Mouse (Mus musculus) MEL (cell line): ENCODE results near the gene Ngly1.

Source experiments
- CTCF ChIP-seq, 3 experiments: IDR thresholded peaks in 2 of 3; conservative IDR thresholded peaks in 1 of 3; 2 replicates each; pipeline ENCODE4 v1.5.1; 2011 to 2012; ENCODE audit warnings: low read length in 3 of 3, low read depth in 2 of 3, mild to moderate bottlenecking in 2 of 3, improper control_type of control experiment in 1 of 3, inconsistent platforms in 1 of 3, mixed read lengths in 1 of 3, moderate library complexity in 1 of 3; ENCODE audit not compliant: control insufficient read depth in 1 of 3, insufficient read depth in 1 of 3, poor library complexity in 1 of 3, severe bottlenecking in 1 of 3
- E2F4 ChIP-seq: IDR thresholded peaks from 2 replicates; pipeline ENCODE4 v1.6.1; 2011; ENCODE audit warnings: low read depth, low read length, improper control_type of control experiment, borderline replicate concordance
- EP300 ChIP-seq, 2 experiments: IDR thresholded peaks; 2 replicates each; pipeline ENCODE4 v1.6.1; 2011; ENCODE audit warnings: improper control_type of control experiment in 2 of 2, low read length in 2 of 2, low read depth in 1 of 2, mild to moderate bottlenecking in 1 of 2
- ETS1 ChIP-seq: IDR thresholded peaks from 2 replicates; pipeline ENCODE4 v1.6.1; 2012; ENCODE audit warnings: low read depth, mild to moderate bottlenecking, inconsistent platforms, low read length, improper control_type of control experiment, moderate library complexity
- GATA1 ChIP-seq: IDR thresholded peaks from 2 replicates; pipeline ENCODE4 v1.6.1; 2011; ENCODE audit warnings: low read depth, low read length, improper control_type of control experiment
- HCFC1 ChIP-seq: IDR thresholded peaks from 2 replicates; pipeline ENCODE4 v1.6.1; 2012; ENCODE audit warnings: low read depth, mild to moderate bottlenecking, inconsistent platforms, low read length, improper control_type of control experiment, moderate library complexity
- KAT2A ChIP-seq: conservative IDR thresholded peaks from 2 replicates; pipeline ENCODE4 v1.6.1; 2012; ENCODE audit warnings: low read depth, low read length, improper control_type of control experiment, inconsistent platforms
- MAFK ChIP-seq: IDR thresholded peaks from 2 replicates; pipeline ENCODE4 v1.6.1; 2011; ENCODE audit warnings: low read depth, mild to moderate bottlenecking, low read length, improper control_type of control experiment, borderline replicate concordance
- MEF2A ChIP-seq: IDR thresholded peaks from 2 replicates; pipeline ENCODE4 v1.6.1; 2014; ENCODE audit warnings: low read depth, mild to moderate bottlenecking, inconsistent platforms, low read length, improper control_type of control experiment; ENCODE audit not compliant: poor library complexity, insufficient replicate concordance, severe bottlenecking; ENCODE audit errors: extremely low read depth
- POLR2AphosphoS2 ChIP-seq: IDR thresholded peaks from 2 replicates; pipeline ENCODE4 v1.6.1; 2011; ENCODE audit warnings: low read length, improper control_type of control experiment
- TAL1 ChIP-seq: IDR thresholded peaks from 2 replicates; pipeline ENCODE4 v1.6.1; 2012; ENCODE audit warnings: mild to moderate bottlenecking, inconsistent platforms, low read length, moderate library complexity, mixed read lengths
- ZC3H11A ChIP-seq: IDR thresholded peaks from 2 replicates; pipeline ENCODE4 v1.6.1; 2012; ENCODE audit warnings: low read depth, mild to moderate bottlenecking, inconsistent platforms, low read length, improper control_type of control experiment

DNA sequence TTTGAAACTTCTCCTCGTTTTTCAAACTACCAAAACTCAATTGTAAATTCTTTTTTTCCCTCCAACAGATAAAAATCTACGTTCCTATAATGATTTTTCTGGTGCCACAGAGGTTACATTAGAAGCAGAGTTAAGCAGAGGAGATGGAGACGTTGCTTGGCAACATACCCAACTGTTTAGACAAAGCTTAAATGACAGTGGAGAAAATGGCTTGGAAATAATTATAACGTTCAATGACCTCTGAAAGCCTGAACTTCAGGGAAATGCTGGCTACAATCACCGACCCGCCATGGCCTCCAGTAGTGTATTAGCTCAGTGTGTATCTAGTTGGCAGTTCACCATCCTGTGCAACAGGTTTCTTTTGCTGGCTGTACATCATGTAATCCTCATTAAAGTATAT is 61.7 kb downstream of the Ngly1 start:
- no peak for TF ChIP-seq ZC3H11A
- TF ChIP-seq CTCF (IDR thresholded peaks at IDR 0.05 in 2 of 3, conservative IDR thresholded peaks at IDR 0.05 in 1 of 3; ENCODE audit: control insufficient read depth in 1 of 3, insufficient read depth in 1 of 3, low read depth in 2 of 3, low read length in 3 of 3, poor library complexity in 1 of 3, severe bottlenecking in 1 of 3) = no peak
- no peak for TF ChIP-seq GATA1
- no peak for TF ChIP-seq ETS1
- no peak for TF ChIP-seq KAT2A
- TF ChIP-seq MAFK = no peak
- TF ChIP-seq EP300 (IDR thresholded peaks at IDR 0.05; ENCODE audit: low read depth in 1 of 2, low read length in 2 of 2) = no peak
- TF ChIP-seq MEF2A = no peak
- TF ChIP-seq E2F4 = no peak
- no peak for TF ChIP-seq TAL1
- TF ChIP-seq HCFC1 = no peak
- TF ChIP-seq POLR2AphosphoS2 = no peak
